Mouse (Mus musculus): ENCODE measurements around the gene C1rb.
"Not testable (repeated sequence)": the region's sequence is repeated elsewhere in the genome, so short reads cannot be mapped to it uniquely, and the experiment has no call there.

- not testable (repeated sequence) for TF ChIP-seq POLR2A (IDR thresholded peaks at IDR 0.05; ENCODE audit: insufficient read depth, low read depth, low read length); CTCF (IDR thresholded peaks at IDR 0.05); EP300 (IDR thresholded peaks at IDR 0.05; ENCODE audit: insufficient read depth, low read depth, low read length)
These were observed 8.5 kb upstream of the C1rb start for GRCm38 (mm10) chr6:124561611-124562010.
